Mouse (Mus musculus) bone marrow, adult 2 months (tissue): ENCODE results near the gene 1700034J05Rik. TPM values are rescaled to one million over a fixed set of nuclear protein-coding genes. Genes with fewer than 3 reads are reported as not detected.

Experiments
- H3K27ac ChIP-seq: fragments of 200-500 bp; 2 replicates; pipeline ENCODE4 v1.5.1; 2012; ENCODE audit warnings: low read depth, mild to moderate bottlenecking, control low read depth, inconsistent platforms, low read length; ENCODE audit not compliant: control insufficient read depth, poor library complexity, insufficient read depth
- H3K4me1 ChIP-seq: fragments of 200-500 bp; 2 replicates; pipeline ENCODE4 v1.6.1; 2011; ENCODE audit warnings: low read length; ENCODE audit not compliant: control insufficient read depth, insufficient read depth
- H3K4me3 ChIP-seq: fragments of 200-500 bp; replicated peaks from 2 replicates; pipeline ENCODE3; 2011; ENCODE audit warnings: mild to moderate bottlenecking, low read depth, low read length, control low read depth; ENCODE audit not compliant: control insufficient read depth
- CTCF ChIP-seq: fragments of 200-500 bp; IDR thresholded peaks from 2 replicates; pipeline ENCODE4 v1.5.1; 2011; ENCODE audit warnings: low read length, control low read depth; ENCODE audit not compliant: control insufficient read depth, insufficient read depth
- POLR2A ChIP-seq: fragments of 200-500 bp; IDR thresholded peaks from 2 replicates; pipeline ENCODE4 v1.6.1; 2011; ENCODE audit warnings: low read depth, mild to moderate bottlenecking, control low read depth, low read length, borderline replicate concordance; ENCODE audit not compliant: control insufficient read depth
- WGBS: fragments of 180-500 bp; shearing (Covaris S2); methylation state at CpG from one replicate; pipeline ENCODE4 v1.1.7; 2018; 5-methylcytosine and 5-hydroxymethylcytosine counted together
- polyA plus RNA-seq: library from polyadenylated mRNA; stranded (reverse); fragments of >200 nt; gene quantifications from 2 replicates; pipeline ENCODE4 v1.2.4, GENCODE M21; 2011; ENCODE audit warnings: low replicate concordance; ENCODE audit not compliant: missing spikeins, insufficient read depth, insufficient read length

1700034J05Rik gene
- polyA plus RNA-seq, 1 experiment = not detected

GRCm38 (mm10) chr6:146929031-146929430 lies 25.2 kb downstream of the 1700034J05Rik start:
- Histone ChIP-seq H3K4me1 (no peaks in the 10 kb centered on the region), H3K4me3 (no peak overlapping the region), H3K27ac (no peak overlapping the region)
- TF ChIP-seq CTCF (no peak), POLR2A (no peak)
- WGBS = 88% methylated on average over 2 of the region's 2 CpGs

- Histone ChIP-seq H3K4me3 (no peak overlapping the region), H3K27ac (no peak overlapping the region), H3K4me1 (no peaks in the 10 kb centered on the region)
- 61% methylated on average over 3 of the region's 3 CpGs for WGBS
- TF ChIP-seq POLR2A (no peak), CTCF (no peak)
These were observed 26.1 kb downstream of the 1700034J05Rik start for GRCm38 (mm10) chr6:146928108-146928507.

GRCm38 (mm10) chr6:146926415-146926980 lies 27.7 kb downstream of the 1700034J05Rik start:
- no peak overlapping the region for H3K27ac ChIP-seq

GRCm38 (mm10) chr6:146918341-146918740 lies 35.9 kb downstream of the 1700034J05Rik start:
- TF ChIP-seq POLR2A (no peak), CTCF (no peak)

More at GRCm38 (mm10) chr6:146926415-146926980, 27.7 kb downstream of the 1700034J05Rik start:
- H3K4me1 ChIP-seq = no peaks in the 10 kb centered on the region
- 76% methylated on average over 5 of the region's 5 CpGs for WGBS
- TF ChIP-seq CTCF (no peak), POLR2A (no peak)
- no peak overlapping the region for H3K4me3 ChIP-seq

GRCm38 (mm10) chr6:146917396-146917795 lies 36.8 kb downstream of the 1700034J05Rik start:
- Histone ChIP-seq H3K27ac (no peak overlapping the region), H3K4me3 (no peak overlapping the region), H3K4me1 (peaks cover 3% of the 10 kb centered on the region; the same call in 1 of the 2 replicates)
- no peak for TF ChIP-seq POLR2A
- 60% methylated on average over 3 of the region's 3 CpGs for WGBS

More at GRCm38 (mm10) chr6:146918341-146918740, 35.9 kb downstream of the 1700034J05Rik start:
- Histone ChIP-seq H3K27ac (no peak overlapping the region), H3K4me3 (no peak overlapping the region), H3K4me1 (no peaks in the 10 kb centered on the region)
- WGBS = 88% methylated on average over 6 of the region's 6 CpGs

- H3K4me3 ChIP-seq = no peak overlapping the region
- 85% methylated on average over 1 of the region's 1 CpGs for WGBS
- TF ChIP-seq POLR2A = no peak
- no peak for TF ChIP-seq CTCF
- peaks cover 3% of the 10 kb centered on the region; the same call in 1 of the 2 replicates for H3K4me1 ChIP-seq
- H3K27ac ChIP-seq = no peak overlapping the region
These were observed 38.4 kb downstream of the 1700034J05Rik start for GRCm38 (mm10) chr6:146915808-146916207.

GRCm38 (mm10) chr6:146913489-146914198 lies 40.6 kb downstream of the 1700034J05Rik start:
- no peak overlapping the region for H3K27ac ChIP-seq
- TF ChIP-seq CTCF (no peak), POLR2A (no peak)
- 26% methylated on average over 4 of the region's 4 CpGs for WGBS
- peaks cover 3% of the 10 kb centered on the region; the same call in 1 of the 2 replicates for H3K4me1 ChIP-seq
- no peak overlapping the region for H3K4me3 ChIP-seq

- TF ChIP-seq CTCF = no peak
- no peak for TF ChIP-seq POLR2A
- H3K4me3 ChIP-seq = no peak overlapping the region
- no peak overlapping the region for H3K27ac ChIP-seq
- WGBS = 7% methylated on average over 3 of the region's 3 CpGs
- H3K4me1 ChIP-seq = peaks cover 3% of the 10 kb centered on the region; the same call in 1 of the 2 replicates
These were observed 41.3 kb downstream of the 1700034J05Rik start for GRCm38 (mm10) chr6:146912835-146913488.
